Mouse (Mus musculus): ENCODE results near the gene Fignl2. TPM values are rescaled to one million over a fixed set of nuclear protein-coding genes. Genes with fewer than 3 reads are reported as not detected.
A peak's percentile ranks its signal among the peaks of the same experiment; 100 is the strongest.

Fignl2 gene
- total and polyA plus RNA-seq, 3 experiments, result not detected

DNA sequence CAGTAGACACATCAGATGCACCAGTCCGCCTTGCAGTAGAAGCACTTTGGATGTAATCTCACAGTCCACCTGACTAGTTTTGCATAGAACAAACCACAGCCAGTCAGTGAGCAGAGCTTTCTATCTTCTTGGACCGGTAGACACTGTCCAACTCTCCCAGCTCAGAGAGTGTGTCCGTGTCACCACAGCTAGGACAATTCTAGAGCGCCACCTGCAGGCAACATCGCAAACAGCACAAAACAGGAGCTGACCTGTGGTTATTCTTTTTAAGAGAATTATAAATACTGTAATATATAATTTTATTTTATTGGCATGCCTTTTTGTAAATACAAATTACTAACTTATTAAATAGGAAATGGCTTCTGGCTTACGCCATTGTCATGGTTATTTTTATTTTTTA lies 35.8 kb downstream of the Fignl2 start:
- H3K27me3 ChIP-seq (replicated peaks), result peaks cover 10% of the 10 kb centered on the region
- H3K4me2 ChIP-seq (ENCODE audit: insufficient read depth, low read depth, poor library complexity, severe bottlenecking), result no peak overlapping the region
- H3K9me3 ChIP-seq (replicated peaks; ENCODE audit: low read length), result peaks cover 13% of the 10 kb centered on the region
- TF ChIP-seq CTCF (conservative IDR thresholded peaks at IDR 0.05 in 1 of 2, IDR thresholded peaks at IDR 0.05 in 1 of 2; ENCODE audit: low read depth in 2 of 2, low read length in 2 of 2) (peak; percentile 87 to 94), TBP (conservative IDR thresholded peaks at IDR 0.05; ENCODE audit: low read depth, low read length) (no peak), NRF1 (IDR thresholded peaks at IDR 0.05; ENCODE audit: low read depth, low read length) (no peak), HCFC1 (IDR thresholded peaks at IDR 0.05; ENCODE audit: low read depth, low read length) (no peak), SMC3 (IDR thresholded peaks at IDR 0.05; ENCODE audit: low read depth, low read length) (peak; percentile 84), RAD21 (IDR thresholded peaks at IDR 0.05; ENCODE audit: low read depth, low read length) (peak; percentile 94), UBTF (IDR thresholded peaks at IDR 0.05; ENCODE audit: low read depth, low read length) (no peak)
- peak; percentile 72 for DNase-seq (ENCODE audit: extremely low read depth)
- dilution Hi-C loops (cut with MboI; ENCODE audit: extremely low pct_ligation_motif_present, extremely low pct_unique_long_range_greater_than_20kb, low sequenced_read_pairs) (no loop called here), in situ Hi-C loops (cut with MboI; ENCODE audit: low pct_ligation_motif_present, low pct_unique_long_range_greater_than_20kb, low sequenced_read_pairs) (no loop called here)
- no peak overlapping the region for H3K27ac ChIP-seq (ENCODE audit: insufficient read depth, low read depth)
- H3K4me1 ChIP-seq (ENCODE audit: control insufficient read depth in 1 of 2, insufficient read depth in 2 of 2), result peaks cover 3 to 7% of the 10 kb centered on the region in 2 experiments; a peak in 3 of 4 replicates
- peaks cover 0 to 2% of the 10 kb centered on the region in 2 experiments for H3K36me3 ChIP-seq (replicated peaks in 1 of 2; ENCODE audit: control insufficient read depth in 1 of 2, insufficient read depth in 1 of 2, low read length in 1 of 2)
- H3K9ac ChIP-seq (ENCODE audit: insufficient read depth, low read depth), result no peak overlapping the region
- H3K79me2 ChIP-seq (replicated peaks; ENCODE audit: control insufficient read depth, extremely low read depth, insufficient read depth, poor library complexity, severe bottlenecking), result no peaks in the 10 kb centered on the region
- H3K4me3 ChIP-seq (replicated peaks in 1 of 3; ENCODE audit: low read depth in 2 of 3, low read length in 2 of 3, poor library complexity in 1 of 3), result no peak overlapping the region

DNA sequence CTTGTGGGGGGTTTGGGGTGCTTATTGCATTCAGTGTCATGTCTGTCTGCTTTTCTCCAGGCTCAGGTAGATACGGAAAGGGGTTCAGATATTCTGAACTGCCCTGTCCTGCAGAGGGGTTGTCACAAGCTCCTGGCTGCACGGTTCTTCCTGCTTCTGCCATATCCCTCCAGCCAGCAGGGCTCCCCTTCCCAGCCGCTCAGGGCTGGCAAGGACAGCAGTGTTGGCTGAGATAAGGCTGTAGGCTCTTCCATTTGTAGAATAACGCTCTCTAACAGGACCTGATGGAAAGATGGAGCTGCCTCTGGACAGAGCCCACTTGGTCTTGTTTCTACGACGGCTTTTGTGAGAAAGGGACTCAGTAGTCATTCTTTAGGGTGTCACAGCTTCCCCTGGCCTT lies 36.4 kb downstream of the Fignl2 start:
- Histone ChIP-seq H3K36me3 (replicated peaks in 1 of 2; ENCODE audit: control insufficient read depth in 1 of 2, insufficient read depth in 1 of 2, low read length in 1 of 2) (peaks cover 0 to 2% of the 10 kb centered on the region in 2 experiments), H3K4me1 (ENCODE audit: control insufficient read depth in 1 of 2, insufficient read depth in 2 of 2) (peaks cover 3 to 7% of the 10 kb centered on the region in 2 experiments; a peak in 3 of 4 replicates), H3K79me2 (replicated peaks; ENCODE audit: control insufficient read depth, extremely low read depth, insufficient read depth, poor library complexity, severe bottlenecking) (no peaks in the 10 kb centered on the region), H3K27ac (ENCODE audit: insufficient read depth, low read depth) (no peak overlapping the region), H3K4me3 (replicated peaks in 1 of 3; ENCODE audit: low read depth in 2 of 3, low read length in 2 of 3, poor library complexity in 1 of 3) (no peak overlapping the region), H3K9me3 (replicated peaks; ENCODE audit: low read length) (peaks cover 10% of the 10 kb centered on the region), H3K9ac (ENCODE audit: insufficient read depth, low read depth) (no peak overlapping the region), H3K4me2 (ENCODE audit: insufficient read depth, low read depth, poor library complexity, severe bottlenecking) (no peak overlapping the region), H3K27me3 (replicated peaks) (peaks cover 10% of the 10 kb centered on the region)
- TF ChIP-seq USF1 (IDR thresholded peaks at IDR 0.05; ENCODE audit: low read depth, low read length) (no peak), GABPA (IDR thresholded peaks at IDR 0.05; ENCODE audit: insufficient replicate concordance, low read depth, low read length) (no peak), KAT2A (IDR thresholded peaks at IDR 0.05; ENCODE audit: insufficient replicate concordance, low read length) (no peak), SMC3 (IDR thresholded peaks at IDR 0.05; ENCODE audit: low read depth, low read length) (no peak), PAX5 (IDR thresholded peaks at IDR 0.05; ENCODE audit: low read length) (no peak), IRF4 (IDR thresholded peaks at IDR 0.05; ENCODE audit: low read depth, low read length) (no peak)
- dilution Hi-C loops (cut with MboI; ENCODE audit: extremely low pct_ligation_motif_present, extremely low pct_unique_long_range_greater_than_20kb, low sequenced_read_pairs) (no loop called here), in situ Hi-C loops (cut with MboI; ENCODE audit: low pct_ligation_motif_present, low pct_unique_long_range_greater_than_20kb, low sequenced_read_pairs) (no loop called here)
- DNase-seq (ENCODE audit: extremely low read depth), result no peak

DNA sequence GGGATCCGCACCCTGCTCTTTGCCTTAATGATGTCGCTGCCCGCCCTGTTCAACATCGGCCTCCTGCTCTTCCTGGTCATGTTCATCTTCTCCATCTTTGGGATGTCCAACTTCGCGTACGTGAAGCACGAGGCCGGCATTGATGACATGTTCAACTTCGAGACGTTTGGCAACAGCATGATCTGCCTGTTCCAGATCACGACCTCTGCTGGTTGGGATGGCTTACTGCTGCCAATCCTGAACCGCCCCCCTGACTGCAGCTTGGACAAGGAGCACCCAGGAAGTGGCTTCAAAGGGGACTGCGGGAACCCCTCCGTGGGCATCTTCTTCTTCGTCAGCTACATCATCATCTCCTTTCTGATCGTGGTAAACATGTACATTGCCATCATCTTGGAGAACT lies 38.7 kb downstream of the Fignl2 start:
- no peak for DNase-seq (ENCODE audit: extremely low read depth)
- Histone ChIP-seq H3K9me3 (replicated peaks; ENCODE audit: low read length) (peaks cover 7% of the 10 kb centered on the region), H3K36me3 (replicated peaks in 1 of 2; ENCODE audit: control insufficient read depth in 1 of 2, insufficient read depth in 1 of 2, low read length in 1 of 2) (peaks cover 0 to 2% of the 10 kb centered on the region in 2 experiments), H3K27me3 (replicated peaks) (peaks cover 10% of the 10 kb centered on the region), H3K4me2 (ENCODE audit: insufficient read depth, low read depth, poor library complexity, severe bottlenecking) (no peak overlapping the region), H3K4me1 (ENCODE audit: control insufficient read depth in 1 of 2, insufficient read depth in 2 of 2) (peaks cover 3 to 7% of the 10 kb centered on the region in 2 experiments; a peak in 3 of 4 replicates), H3K9ac (ENCODE audit: insufficient read depth, low read depth) (no peak overlapping the region), H3K27ac (ENCODE audit: insufficient read depth, low read depth) (no peak overlapping the region), H3K79me2 (replicated peaks; ENCODE audit: control insufficient read depth, extremely low read depth, insufficient read depth, poor library complexity, severe bottlenecking) (no peaks in the 10 kb centered on the region), H3K4me3 (replicated peaks in 1 of 3; ENCODE audit: low read depth in 2 of 3, low read length in 2 of 3, poor library complexity in 1 of 3) (no peak overlapping the region)
- peak; percentile 10 for TF ChIP-seq RAD21 (IDR thresholded peaks at IDR 0.05; ENCODE audit: low read depth, low read length)
- TF ChIP-seq CTCF (conservative IDR thresholded peaks at IDR 0.05 in 1 of 2, IDR thresholded peaks at IDR 0.05 in 1 of 2; ENCODE audit: low read depth in 2 of 2, low read length in 2 of 2), result peak in 1 of 2 experiments; percentile 52; a peak in 2 of 4 replicates
- TF ChIP-seq UBTF (IDR thresholded peaks at IDR 0.05; ENCODE audit: low read depth, low read length), result no peak
- TF ChIP-seq SMC3 (IDR thresholded peaks at IDR 0.05; ENCODE audit: low read depth, low read length), result peak; percentile 28; the same call in 1 of the 2 replicates
- TF ChIP-seq POLR2AphosphoS2 (IDR thresholded peaks at IDR 0.05; ENCODE audit: low read depth, low read length), result no peak
- in situ Hi-C loops (cut with MboI; ENCODE audit: low pct_ligation_motif_present, low pct_unique_long_range_greater_than_20kb, low sequenced_read_pairs) (no loop called here), dilution Hi-C loops (cut with MboI; ENCODE audit: extremely low pct_ligation_motif_present, extremely low pct_unique_long_range_greater_than_20kb, low sequenced_read_pairs) (no loop called here)
